Mouse (Mus musculus): Measurements from ENCODE around the gene Nudc.

DNA sequence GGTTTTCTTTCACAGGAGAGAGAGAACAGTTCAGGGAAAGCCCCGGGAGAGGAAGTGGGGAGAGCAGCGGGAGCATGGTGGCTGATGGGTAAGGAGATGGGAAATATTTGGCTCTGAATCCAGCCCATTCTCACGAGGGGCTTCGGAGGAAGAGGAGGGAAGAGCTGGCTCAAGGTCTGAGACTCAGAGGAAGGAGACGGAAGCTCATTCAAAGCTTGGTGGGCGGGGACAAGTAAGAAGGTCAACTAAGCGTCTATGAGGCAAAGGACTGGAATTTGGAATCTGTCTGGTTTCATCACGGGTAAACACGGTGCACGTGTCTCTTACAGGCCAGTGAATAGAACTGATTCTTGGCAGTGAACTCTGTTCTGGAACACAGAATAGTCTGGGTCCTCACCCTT, 24.3 kb upstream of the Nudc start:
- TF ChIP-seq CTCF (IDR thresholded peaks at IDR 0.05; ENCODE audit: low read depth), result no peak
- no peak for TF ChIP-seq EP300 (IDR thresholded peaks at IDR 0.05; ENCODE audit: low read depth)

All from heart, postnatal 0 days (tissue).